Mouse (Mus musculus) liver, adult 2 months (tissue): Measurements from ENCODE around the gene Tmc8.

Source experiments
- CTCF ChIP-seq: fragments of 200-500 bp; IDR thresholded peaks from 2 replicates; pipeline ENCODE4 v1.5.1; 2011; ENCODE audit warnings: low read depth, low read length, control low read depth
- POLR2A ChIP-seq: fragments of 200-500 bp; IDR thresholded peaks from 2 replicates; pipeline ENCODE4 v1.6.1; 2011; ENCODE audit warnings: low read length, control low read depth; ENCODE audit not compliant: insufficient read depth; ENCODE audit errors: extremely low read depth

- TF ChIP-seq CTCF (no peak), POLR2A (no peak)
Measured at GRCm38 (mm10) chr11:117836306-117836705, 54.4 kb downstream of the Tmc8 start.
